Mouse (Mus musculus) heart, embryonic 12.5 days (tissue): ENCODE measurements around the gene Alcam. TPM values are rescaled to one million over a fixed set of nuclear protein-coding genes. Genes with fewer than 3 reads are reported as not detected.
A peak's percentile ranks its signal among the peaks of the same experiment; 100 is the strongest.

Source experiments
- ATAC-seq: fragments of 200-750 bp; cut with Nextera tagmentation; 2 replicates; pipeline ENCODE4 v1.8.0; 2017; ENCODE audit warnings: moderate TSS enrichment, moderate library complexity; ENCODE audit not compliant: insufficient number of reproducible peaks, low FRiP score
- H3K27ac ChIP-seq: fragments of 300-500 bp; sonication (generic); 2 replicates; pipeline ENCODE4 v1.5.1; 2016; ENCODE audit warnings: mild to moderate bottlenecking, moderate library complexity; ENCODE audit not compliant: poor library complexity, severe bottlenecking
- H3K27me3 ChIP-seq: fragments of 300-500 bp; sonication (generic); replicated peaks from 2 replicates; pipeline ENCODE4 v1.6.1; 2016; ENCODE audit warnings: mild to moderate bottlenecking, moderate library complexity
- H3K36me3 ChIP-seq: fragments of 300-500 bp; sonication (generic); 2 replicates; pipeline ENCODE4 v1.6.1; 2016; ENCODE audit warnings: mild to moderate bottlenecking, moderate library complexity
- H3K4me1 ChIP-seq: fragments of 300-500 bp; sonication (generic); replicated peaks from 2 replicates; pipeline ENCODE4 v1.6.1; 2016; ENCODE audit warnings: mild to moderate bottlenecking
- H3K4me2 ChIP-seq: fragments of 300-500 bp; sonication (generic); 2 replicates; pipeline ENCODE4 v1.6.1; 2016; ENCODE audit warnings: mild to moderate bottlenecking, moderate library complexity
- H3K4me3 ChIP-seq: fragments of 300-500 bp; sonication (generic); 2 replicates; pipeline ENCODE4 v1.5.1; 2016; ENCODE audit warnings: mild to moderate bottlenecking
- H3K9ac ChIP-seq: fragments of 300-500 bp; sonication (generic); 2 replicates; pipeline ENCODE4 v1.6.1; 2016; ENCODE audit warnings: mild to moderate bottlenecking, moderate library complexity
- H3K9me3 ChIP-seq: fragments of 300-500 bp; sonication (generic); replicated peaks from 2 replicates; pipeline ENCODE4 v1.6.1; 2016; ENCODE audit warnings: mild to moderate bottlenecking, moderate library complexity
- WGBS: fragments of 180-500 bp; shearing (Covaris S2); methylation state at CpG from one replicate; pipeline ENCODE4 v1.1.7; 2016; 5-methylcytosine and 5-hydroxymethylcytosine counted together
- polyA plus RNA-seq: library from polyadenylated mRNA; unstranded; fragments of >200 nt; fragmentation: Nextera tagmentation; extraction: Ambion mirVana; gene quantifications from 2 replicates; pipeline ENCODE4 v1.2.1, GENCODE M21; 2016

The Alcam gene
- polyA plus RNA-seq, 1 experiment from 2014 or later = 13.8 TPM

- H3K4me3 ChIP-seq = no peak overlapping the region
- H3K9me3 ChIP-seq = no peaks in the 10 kb centered on the region
- peaks cover 4% of the 10 kb centered on the region for H3K4me1 ChIP-seq
- no peaks in the 10 kb centered on the region for H3K27me3 ChIP-seq
- no peaks in the 10 kb centered on the region for H3K36me3 ChIP-seq
- ATAC-seq = no peak
- H3K9ac ChIP-seq = no peak overlapping the region
- H3K27ac ChIP-seq = no peak overlapping the region
- WGBS = 78% methylated on average over 6 of the region's 6 CpGs
- H3K4me2 ChIP-seq = no peak overlapping the region
Measured at GRCm38 (mm10) chr16:52439007-52439406, 14.9 kb downstream of the Alcam start.

GRCm38 (mm10) chr16:52438216-52438904 lies 15.5 kb downstream of the Alcam start:
- Histone ChIP-seq H3K27ac (no peak overlapping the region), H3K9ac (no peak overlapping the region), H3K27me3 (no peaks in the 10 kb centered on the region), H3K4me1 (peaks cover 4% of the 10 kb centered on the region; the same call in 1 of the 2 replicates), H3K9me3 (no peaks in the 10 kb centered on the region), H3K4me2 (no peak overlapping the region), H3K4me3 (no peak overlapping the region), H3K36me3 (no peaks in the 10 kb centered on the region)
- no peak for ATAC-seq
- whole genome bisulfite sequencing = 65% methylated on average over 6 of the region's 6 CpGs

- Histone ChIP-seq H3K9ac (no peak overlapping the region), H3K4me1 (peaks cover 7% of the 10 kb centered on the region; the same call in 1 of the 2 replicates), H3K4me2 (peak overlapping the region; percentile 43), H3K27me3 (no peaks in the 10 kb centered on the region), H3K36me3 (no peaks in the 10 kb centered on the region), H3K27ac (peak overlapping the region; percentile 39; the same call in 1 of the 2 replicates), H3K9me3 (no peaks in the 10 kb centered on the region), H3K4me3 (no peak overlapping the region)
- 53% methylated on average over 11 of the region's 11 CpGs for WGBS
- ATAC-seq = no peak
Measured at GRCm38 (mm10) chr16:52433189-52433588, 20.7 kb downstream of the Alcam start.

- no peaks in the 10 kb centered on the region for H3K27me3 ChIP-seq
- WGBS = 76% methylated on average over 1 of the region's 1 CpGs
- peaks cover 7% of the 10 kb centered on the region; the same call in 1 of the 2 replicates for H3K4me1 ChIP-seq
- H3K36me3 ChIP-seq = no peaks in the 10 kb centered on the region
- no peaks in the 10 kb centered on the region for H3K9me3 ChIP-seq
- H3K4me2 ChIP-seq = no peak overlapping the region
- no peak overlapping the region for H3K9ac ChIP-seq
- H3K27ac ChIP-seq = no peak overlapping the region
- ATAC-seq = no peak
- H3K4me3 ChIP-seq = no peak overlapping the region
Measured at GRCm38 (mm10) chr16:52432072-52432471, 21.8 kb downstream of the Alcam start.

- no peaks in the 10 kb centered on the region for H3K27me3 ChIP-seq
- no peak overlapping the region for H3K9ac ChIP-seq
- no peaks in the 10 kb centered on the region for H3K9me3 ChIP-seq
- H3K4me2 ChIP-seq = no peak overlapping the region
- WGBS = 78% methylated on average over 2 of the region's 2 CpGs
- ATAC-seq = no peak
- H3K4me3 ChIP-seq = no peak overlapping the region
- H3K27ac ChIP-seq = no peak overlapping the region
- H3K36me3 ChIP-seq = no peaks in the 10 kb centered on the region
- H3K4me1 ChIP-seq = peaks cover 7% of the 10 kb centered on the region; the same call in 1 of the 2 replicates
Measured at GRCm38 (mm10) chr16:52431590-52431989, 22.3 kb downstream of the Alcam start.

- Histone ChIP-seq H3K4me3 (no peak overlapping the region), H3K27ac (no peak overlapping the region), H3K27me3 (no peaks in the 10 kb centered on the region), H3K36me3 (no peaks in the 10 kb centered on the region), H3K4me1 (peaks cover 7% of the 10 kb centered on the region; the same call in 1 of the 2 replicates), H3K9ac (no peak overlapping the region), H3K9me3 (no peaks in the 10 kb centered on the region), H3K4me2 (no peak overlapping the region)
- ATAC-seq = no peak
- 68% methylated on average over 3 of the region's 3 CpGs for WGBS
Measured at GRCm38 (mm10) chr16:52430073-52430472, 23.8 kb downstream of the Alcam start.

- Histone ChIP-seq H3K4me1 (peaks cover 7% of the 10 kb centered on the region; the same call in 1 of the 2 replicates), H3K9me3 (no peaks in the 10 kb centered on the region), H3K9ac (no peak overlapping the region), H3K4me2 (no peak overlapping the region), H3K4me3 (no peak overlapping the region), H3K36me3 (no peaks in the 10 kb centered on the region), H3K27me3 (no peaks in the 10 kb centered on the region), H3K27ac (no peak overlapping the region)
- ATAC-seq = no peak
Measured at GRCm38 (mm10) chr16:52429661-52430060, 24.2 kb downstream of the Alcam start.

GRCm38 (mm10) chr16:52428505-52428904 lies 25.4 kb downstream of the Alcam start:
- H3K9ac ChIP-seq = no peak overlapping the region
- no peaks in the 10 kb centered on the region for H3K9me3 ChIP-seq
- ATAC-seq = no peak
- peak overlapping the region; percentile 17; the same call in 1 of the 2 replicates for H3K4me2 ChIP-seq
- H3K27ac ChIP-seq = peak overlapping the region; percentile 50
- H3K27me3 ChIP-seq = no peaks in the 10 kb centered on the region
- WGBS = 21% methylated on average over 4 of the region's 4 CpGs
- no peak overlapping the region for H3K4me3 ChIP-seq
- peaks cover 4% of the 10 kb centered on the region; the same call in 1 of the 2 replicates for H3K4me1 ChIP-seq
- H3K36me3 ChIP-seq = no peaks in the 10 kb centered on the region

- Histone ChIP-seq H3K4me1 (no peaks in the 10 kb centered on the region), H3K9ac (no peak overlapping the region), H3K27me3 (no peaks in the 10 kb centered on the region), H3K36me3 (no peaks in the 10 kb centered on the region), H3K27ac (no peak overlapping the region), H3K4me3 (no peak overlapping the region), H3K4me2 (no peak overlapping the region), H3K9me3 (no peaks in the 10 kb centered on the region)
- ATAC-seq = no peak
- WGBS = 62% methylated on average over 5 of the region's 5 CpGs
Measured at GRCm38 (mm10) chr16:52418568-52419158, 35.2 kb downstream of the Alcam start.

- 76% methylated on average over 5 of the region's 5 CpGs for WGBS
- ATAC-seq = no peak
- Histone ChIP-seq H3K4me1 (no peaks in the 10 kb centered on the region), H3K4me3 (no peak overlapping the region), H3K27me3 (no peaks in the 10 kb centered on the region), H3K36me3 (no peaks in the 10 kb centered on the region), H3K4me2 (no peak overlapping the region), H3K27ac (no peak overlapping the region; the same call in 1 of the 2 replicates), H3K9me3 (no peaks in the 10 kb centered on the region), H3K9ac (no peak overlapping the region)
Measured at GRCm38 (mm10) chr16:52417982-52418381, 35.9 kb downstream of the Alcam start.

- Histone ChIP-seq H3K27ac (no peak overlapping the region), H3K27me3 (no peaks in the 10 kb centered on the region), H3K9ac (no peak overlapping the region), H3K4me2 (no peak overlapping the region), H3K9me3 (no peaks in the 10 kb centered on the region), H3K4me3 (no peak overlapping the region), H3K4me1 (no peaks in the 10 kb centered on the region), H3K36me3 (no peaks in the 10 kb centered on the region)
- 83% methylated on average over 7 of the region's 7 CpGs for WGBS
- no peak for ATAC-seq
Measured at GRCm38 (mm10) chr16:52417146-52417545, 36.7 kb downstream of the Alcam start.
